Mouse (Mus musculus) heart, postnatal 4 days (tissue): ENCODE results near the gene Sox18. TPM values are rescaled to one million over a fixed set of nuclear protein-coding genes. Genes with fewer than 3 reads are reported as not detected.

Experiments used
- DNase-seq: peaks from one replicate; pipeline ENCODE4 v3.0.0; 2021
- total RNA-seq, 2 experiments: library from RNA; stranded (reverse); gene quantifications; 2 replicates each; pipeline ENCODE4 v1.2.3; 2021

Gene Sox18
- total RNA-seq, 2 experiments from 2014 or later = 75.9 to 80.3 TPM

- no peak for DNase-seq
Measured at GRCm38 (mm10) chr2:181645666-181646065, 25.8 kb downstream of the Sox18 start.

- DNase-seq = peak; percentile 59
Measured at GRCm38 (mm10) chr2:181644361-181644760, 27.1 kb downstream of the Sox18 start.

GRCm38 (mm10) chr2:181635865-181636264, 35.6 kb downstream of the Sox18 start:
- no peak for DNase-seq

GRCm38 (mm10) chr2:181632624-181633023, 38.8 kb downstream of the Sox18 start:
- DNase-seq = no peak

- DNase-seq = no peak
Measured at GRCm38 (mm10) chr2:181628471-181628870, 43.0 kb downstream of the Sox18 start.

- peak; percentile 30 for DNase-seq
Measured at GRCm38 (mm10) chr2:181623401-181623800, 48.0 kb downstream of the Sox18 start.

Other genes with a start within 250 kb of the Sox18 start
- gene Zbtb46, start 212.2 kb downstream of the Sox18 start, total RNA-seq = 10 to 100 TPM; 14.9 to 16.5 TPM
- gene Abhd16b, start 178.4 kb downstream of the Sox18 start, total RNA-seq = not detected
- gene Tpd52l2, start 174.5 kb downstream of the Sox18 start, total RNA-seq = 10 to 100 TPM; 65.9 to 72.7 TPM
- 100 to 1,000 TPM; 111 to 119 TPM for gene Dnajc5, start 151.2 kb downstream of the Sox18 start, total RNA-seq
- 10 to 100 TPM; 50.2 to 54.5 TPM for gene Uckl1, start 86.7 kb downstream of the Sox18 start, total RNA-seq
- 10 to 100 TPM; 35.1 to 36.1 TPM for gene Prpf6, start 79.8 kb downstream of the Sox18 start, total RNA-seq
- 10 to 100 TPM; 41.8 to 45.5 TPM for gene Zfp512b, start 78.8 kb downstream of the Sox18 start, total RNA-seq
- gene Samd10, start 72.4 kb downstream of the Sox18 start, total RNA-seq = 1 to 10 TPM; 4.8 to 4.9 TPM
- not detected for gene Gm29797, start 14.6 kb downstream of the Sox18 start, total RNA-seq
- 10 to 100 TPM in 1 of 2 experiments, 1 to 10 TPM in 1; 9.9 to 11.1 TPM for gene Tcea2, start 8.7 kb upstream of the Sox18 start, total RNA-seq
- gene Rgs19, start 22.3 kb upstream of the Sox18 start, total RNA-seq = 10 to 100 TPM; 11.3 to 15.8 TPM
- gene Lkaaear1, start 26.8 kb upstream of the Sox18 start, total RNA-seq = not detected
- gene Oprl1, start 43.4 kb upstream of the Sox18 start, total RNA-seq = under 1 TPM; 0.24 to 0.54 TPM
- not detected for gene Myt1, start 91.7 kb upstream of the Sox18 start, total RNA-seq
- 10 to 100 TPM; 28.2 to 28.9 TPM for gene Pcmtd2, start 166.2 kb upstream of the Sox18 start, total RNA-seq
- 10 to 100 TPM; 16.3 to 19.1 TPM for gene Polr3k, start 192.7 kb upstream of the Sox18 start, total RNA-seq